Mouse (Mus musculus): Measurements from ENCODE around the gene Cpne2. TPM values are rescaled to one million over a fixed set of nuclear protein-coding genes. Genes with fewer than 3 reads are reported as not detected.

Gene Cpne2
- polyA plus RNA-seq, 1 experiment from 2014 or later: 12.9 TPM

- TF ChIP-seq CTCF (IDR thresholded peaks at IDR 0.05; ENCODE audit: low read depth): no peak
- no peak overlapping the region for H3K27ac ChIP-seq
These were observed 11.3 kb upstream of the Cpne2 start for GRCm38 (mm10) chr8:94521481-94521880.

DNA sequence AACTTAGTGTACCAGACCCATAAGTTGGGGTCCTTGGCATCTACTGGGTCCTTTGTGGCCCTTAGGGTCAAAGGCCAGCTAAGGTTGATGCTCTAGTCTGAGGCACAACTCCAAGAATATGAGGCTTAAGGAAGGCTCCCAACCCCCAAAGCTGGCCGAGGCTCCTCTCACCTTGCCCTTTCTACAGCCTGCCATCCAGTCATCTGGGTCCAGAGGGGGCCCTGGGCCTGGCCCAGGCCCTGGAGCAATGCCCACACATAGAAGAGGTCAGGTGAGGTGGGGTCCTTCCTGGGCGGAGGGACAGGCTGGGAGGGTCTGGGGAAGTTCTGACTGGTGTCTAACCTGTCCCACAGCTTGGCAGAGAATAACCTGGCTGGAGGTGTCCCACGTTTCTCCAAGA, 10.3 kb upstream of the Cpne2 start:
- no peaks in the 10 kb centered on the region for H3K27me3 ChIP-seq (ENCODE audit: insufficient read depth, low read length)
- ATAC-seq (replicated peaks; ENCODE audit: low FRiP score, low read depth) (no peak), DNase-seq (ENCODE audit: low spot score) (no peak)
- no peak overlapping the region for H3K9ac ChIP-seq (ENCODE audit: low read depth, low read length)
- H3K9me3 ChIP-seq (replicated peaks; ENCODE audit: low read length): no peaks in the 10 kb centered on the region
- no peak for TF ChIP-seq CTCF (IDR thresholded peaks at IDR 0.05; ENCODE audit: low read depth)
- no peak overlapping the region for H3K4me3 ChIP-seq (replicated peaks; ENCODE audit: low read depth, low read length)
- H3K27ac ChIP-seq: no peak overlapping the region
- H3K36me3 ChIP-seq (ENCODE audit: insufficient read depth, low read length): no peaks in the 10 kb centered on the region
- no peaks in the 10 kb centered on the region for H3K4me1 ChIP-seq (replicated peaks; ENCODE audit: insufficient read depth, low read length)
- 80% methylated on average over 3 of the region's 3 CpGs for WGBS
- no peak overlapping the region for H3K4me2 ChIP-seq (ENCODE audit: low read length)

More at GRCm38 (mm10) chr8:94521481-94521880, 11.3 kb upstream of the Cpne2 start:
- H3K4me3 ChIP-seq (replicated peaks; ENCODE audit: low read depth, low read length): no peak overlapping the region
- H3K4me1 ChIP-seq (replicated peaks; ENCODE audit: insufficient read depth, low read length): no peaks in the 10 kb centered on the region
- no peak overlapping the region for H3K9ac ChIP-seq (ENCODE audit: low read depth, low read length)
- ATAC-seq (replicated peaks; ENCODE audit: low FRiP score, low read depth): no peak
- H3K36me3 ChIP-seq (ENCODE audit: insufficient read depth, low read length): no peaks in the 10 kb centered on the region
- no peak for DNase-seq (ENCODE audit: low spot score)
- WGBS: 53% methylated on average over 4 of the region's 4 CpGs
- no peaks in the 10 kb centered on the region for H3K9me3 ChIP-seq (replicated peaks; ENCODE audit: low read length)
- no peaks in the 10 kb centered on the region for H3K27me3 ChIP-seq (ENCODE audit: insufficient read depth, low read length)
- H3K4me2 ChIP-seq (ENCODE audit: low read length): no peak overlapping the region

DNA sequence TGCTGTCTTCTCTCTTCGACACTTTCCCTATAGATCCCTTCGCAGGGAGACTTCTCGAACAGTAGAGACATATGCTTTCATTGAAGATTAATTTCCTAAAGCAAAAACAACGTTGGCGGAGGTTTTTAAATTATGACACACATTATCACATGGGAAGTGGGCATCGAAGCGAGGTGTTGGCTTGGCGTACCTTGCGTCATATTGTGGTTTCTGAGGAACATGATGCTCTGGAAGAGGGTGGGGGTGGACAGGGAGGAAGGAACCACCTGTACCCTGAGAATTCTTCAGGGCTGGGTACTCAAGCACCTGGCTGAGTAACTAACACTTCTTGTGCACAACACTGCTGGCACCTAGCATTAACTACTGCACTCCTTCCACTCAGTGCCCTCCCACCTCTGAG, 8.2 kb upstream of the Cpne2 start:
- 84% methylated on average over 9 of the region's 9 CpGs for WGBS
- H3K27ac ChIP-seq: no peak overlapping the region
- no peaks in the 10 kb centered on the region for H3K27me3 ChIP-seq (ENCODE audit: insufficient read depth, low read length)

GRCm38 (mm10) chr8:94527178-94527577, 5.6 kb upstream of the Cpne2 start:
- Histone ChIP-seq H3K4me3 (replicated peaks; ENCODE audit: low read depth, low read length) (no peak overlapping the region), H3K27ac (no peak overlapping the region), H3K4me1 (replicated peaks; ENCODE audit: insufficient read depth, low read length) (no peaks in the 10 kb centered on the region), H3K4me2 (ENCODE audit: low read length) (no peak overlapping the region), H3K9me3 (replicated peaks; ENCODE audit: low read length) (no peaks in the 10 kb centered on the region), H3K36me3 (ENCODE audit: insufficient read depth, low read length) (no peaks in the 10 kb centered on the region), H3K27me3 (ENCODE audit: insufficient read depth, low read length) (no peaks in the 10 kb centered on the region), H3K9ac (ENCODE audit: low read depth, low read length) (no peak overlapping the region)
- DNase-seq (ENCODE audit: low spot score): no peak
- ATAC-seq (replicated peaks; ENCODE audit: low FRiP score, low read depth): no peak
- TF ChIP-seq CTCF (IDR thresholded peaks at IDR 0.05; ENCODE audit: low read depth): no peak
- WGBS: 81% methylated on average over 7 of the region's 7 CpGs

More for the DNA sequence above, 8.2 kb upstream of the Cpne2 start:
- Histone ChIP-seq H3K4me1 (replicated peaks; ENCODE audit: insufficient read depth, low read length) (no peaks in the 10 kb centered on the region), H3K4me3 (replicated peaks; ENCODE audit: low read depth, low read length) (no peak overlapping the region), H3K36me3 (ENCODE audit: insufficient read depth, low read length) (no peaks in the 10 kb centered on the region), H3K9ac (ENCODE audit: low read depth, low read length) (no peak overlapping the region), H3K4me2 (ENCODE audit: low read length) (no peak overlapping the region), H3K9me3 (replicated peaks; ENCODE audit: low read length) (no peaks in the 10 kb centered on the region)
- ATAC-seq (replicated peaks; ENCODE audit: low FRiP score, low read depth) (no peak), DNase-seq (ENCODE audit: low spot score) (no peak)
- no peak for TF ChIP-seq CTCF (IDR thresholded peaks at IDR 0.05; ENCODE audit: low read depth)

- H3K27ac ChIP-seq: no peak overlapping the region
- H3K4me1 ChIP-seq (replicated peaks; ENCODE audit: insufficient read depth, low read length): no peaks in the 10 kb centered on the region
- peak; percentile 84 for TF ChIP-seq CTCF (IDR thresholded peaks at IDR 0.05; ENCODE audit: low read depth)
- no peak for ATAC-seq (replicated peaks; ENCODE audit: low FRiP score, low read depth)
- H3K36me3 ChIP-seq (ENCODE audit: insufficient read depth, low read length): no peaks in the 10 kb centered on the region
- 46% methylated on average over 4 of the region's 4 CpGs for WGBS
- no peak overlapping the region for H3K4me2 ChIP-seq (ENCODE audit: low read length)
- no peak overlapping the region for H3K4me3 ChIP-seq (replicated peaks; ENCODE audit: low read depth, low read length)
- H3K27me3 ChIP-seq (ENCODE audit: insufficient read depth, low read length): no peaks in the 10 kb centered on the region
- H3K9me3 ChIP-seq (replicated peaks; ENCODE audit: low read length): no peaks in the 10 kb centered on the region
- peak; percentile 81 for DNase-seq (ENCODE audit: low spot score)
- H3K9ac ChIP-seq (ENCODE audit: low read depth, low read length): no peak overlapping the region
These were observed 4.5 kb upstream of the Cpne2 start for GRCm38 (mm10) chr8:94528245-94528644.

DNA sequence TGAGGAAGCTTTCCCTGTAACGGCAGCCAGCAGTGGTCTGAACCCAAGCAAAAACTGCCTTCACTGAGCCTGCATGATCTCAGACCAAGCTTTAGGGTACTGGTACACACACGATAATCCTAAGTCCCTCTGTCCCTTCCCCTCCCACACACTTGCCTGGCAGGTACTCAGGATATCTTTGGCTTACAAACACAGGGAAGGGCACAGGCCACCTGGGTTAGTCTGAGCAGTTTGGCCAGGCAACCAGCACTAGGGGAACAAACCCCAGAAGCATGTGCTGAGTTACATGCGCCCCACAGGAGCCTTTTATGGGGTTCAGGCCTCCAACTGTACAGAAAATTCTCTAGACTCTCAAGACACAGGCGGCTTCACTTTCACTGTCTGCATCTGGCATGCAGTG, 2.9 kb upstream of the Cpne2 start:
- no peak overlapping the region for H3K9ac ChIP-seq (ENCODE audit: low read depth, low read length)
- DNase-seq (ENCODE audit: low spot score): no peak
- H3K4me1 ChIP-seq (replicated peaks; ENCODE audit: insufficient read depth, low read length): peaks cover 4% of the 10 kb centered on the region
- no peaks in the 10 kb centered on the region for H3K27me3 ChIP-seq (ENCODE audit: insufficient read depth, low read length)
- ATAC-seq (replicated peaks; ENCODE audit: low FRiP score, low read depth): no peak
- no peak overlapping the region for H3K4me3 ChIP-seq (replicated peaks; ENCODE audit: low read depth, low read length)
- no peak overlapping the region for H3K4me2 ChIP-seq (ENCODE audit: low read length)
- no peaks in the 10 kb centered on the region for H3K36me3 ChIP-seq (ENCODE audit: insufficient read depth, low read length)
- no peak for TF ChIP-seq CTCF (IDR thresholded peaks at IDR 0.05; ENCODE audit: low read depth)
- H3K9me3 ChIP-seq (replicated peaks; ENCODE audit: low read length): no peaks in the 10 kb centered on the region
- 71% methylated on average over 4 of the region's 4 CpGs for WGBS
- H3K27ac ChIP-seq: no peak overlapping the region

GRCm38 (mm10) chr8:94530643-94531042, 2.1 kb upstream of the Cpne2 start:
- H3K4me1 ChIP-seq (replicated peaks; ENCODE audit: insufficient read depth, low read length): peaks cover 4% of the 10 kb centered on the region
- H3K9me3 ChIP-seq (replicated peaks; ENCODE audit: low read length): no peaks in the 10 kb centered on the region
- no peak overlapping the region for H3K9ac ChIP-seq (ENCODE audit: low read depth, low read length)
- no peak for TF ChIP-seq CTCF (IDR thresholded peaks at IDR 0.05; ENCODE audit: low read depth)
- H3K4me2 ChIP-seq (ENCODE audit: low read length): no peak overlapping the region
- no peak overlapping the region for H3K4me3 ChIP-seq (replicated peaks; ENCODE audit: low read depth, low read length)
- no peaks in the 10 kb centered on the region for H3K36me3 ChIP-seq (ENCODE audit: insufficient read depth, low read length)
- no peak for ATAC-seq (replicated peaks; ENCODE audit: low FRiP score, low read depth)
- no peak overlapping the region for H3K27ac ChIP-seq
- WGBS: 79% methylated on average over 4 of the region's 4 CpGs
- no peak for DNase-seq (ENCODE audit: low spot score)
- H3K27me3 ChIP-seq (ENCODE audit: insufficient read depth, low read length): no peaks in the 10 kb centered on the region

All from kidney, postnatal 0 days (tissue).